Mouse (Mus musculus): ENCODE measurements at regions not wholly inside any gene's neighbourhood (a gene's known extent, or its start where the extent isn't known, plus 50 kb on each side); places are given as distances from the start of the nearest gene placed in this dataset.

DNA sequence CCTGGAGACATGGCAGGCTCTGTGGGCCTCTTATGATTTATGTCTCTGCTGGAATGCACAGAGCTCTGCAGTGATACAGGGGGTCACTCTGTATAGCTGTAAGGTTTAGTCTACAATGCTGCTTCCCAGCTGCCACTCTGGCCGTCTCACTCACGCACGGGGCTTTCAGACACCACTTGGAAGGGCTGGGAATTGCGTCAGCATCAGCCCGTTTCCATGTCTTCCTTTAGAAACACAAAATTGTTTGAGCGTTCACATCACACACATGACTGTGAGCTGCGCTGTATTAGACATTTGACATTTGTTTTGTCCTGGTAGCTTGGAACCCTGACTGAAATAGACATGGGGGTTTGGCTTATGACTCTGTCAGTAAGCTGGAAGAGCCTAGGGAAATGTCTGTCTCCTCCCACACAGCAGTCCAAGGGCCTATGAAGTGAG lies 90.5 kb upstream of the Rbms3 start:
- Histone ChIP-seq H3K27ac (no peak overlapping the region), H3K27me3 (no peaks in the 10 kb centered on the region), H3K9me3 (no peaks in the 10 kb centered on the region), H3K9ac (no peak overlapping the region), H3K4me1 (0 out of 2 replicates have a peak, but pooled peaks cover 4% of the 10 kb centered on the region), H3K4me2 (no peak overlapping the region), H3K4me3 (no peak overlapping the region), H3K36me3 (no peaks in the 10 kb centered on the region)
- WGBS, result 89% methylated on average over 7 of the region's 7 CpGs
- no peak for ATAC-seq (ENCODE audit: insufficient number of reproducible peaks, insufficient read depth, low FRiP score, low TSS enrichment, low read depth)

DNA sequence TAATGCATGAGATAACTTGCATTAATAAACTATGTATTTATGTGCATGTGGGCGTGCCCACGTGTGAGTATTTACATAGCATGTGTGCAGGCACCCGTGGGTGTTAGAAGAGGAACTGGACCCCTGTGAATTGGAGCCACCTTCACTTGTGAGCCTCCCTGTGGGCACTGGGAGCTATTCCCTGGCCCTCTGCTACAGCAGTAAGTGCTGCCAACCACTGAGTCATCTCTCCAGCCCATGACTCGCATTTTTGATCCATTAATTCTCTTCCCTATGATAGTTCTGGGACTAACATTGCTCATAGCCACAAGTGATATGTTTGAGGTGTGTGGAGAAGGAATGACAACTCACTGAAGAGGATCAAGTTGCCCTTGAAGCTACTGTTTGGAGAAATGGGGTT lies 87.6 kb upstream of the Rbms3 start:
- H3K4me2 ChIP-seq, result no peak overlapping the region
- no peaks in the 10 kb centered on the region for H3K27me3 ChIP-seq
- H3K9ac ChIP-seq, result no peak overlapping the region
- no peak overlapping the region for H3K4me3 ChIP-seq
- no peak overlapping the region for H3K27ac ChIP-seq
- 82% methylated on average over 4 of the region's 4 CpGs for WGBS
- H3K36me3 ChIP-seq, result no peaks in the 10 kb centered on the region
- H3K4me1 ChIP-seq, result 0 out of 2 replicates have a peak, but pooled peaks cover 4% of the 10 kb centered on the region
- no peaks in the 10 kb centered on the region for H3K9me3 ChIP-seq
- no peak for ATAC-seq (ENCODE audit: insufficient number of reproducible peaks, insufficient read depth, low FRiP score, low TSS enrichment, low read depth)

DNA sequence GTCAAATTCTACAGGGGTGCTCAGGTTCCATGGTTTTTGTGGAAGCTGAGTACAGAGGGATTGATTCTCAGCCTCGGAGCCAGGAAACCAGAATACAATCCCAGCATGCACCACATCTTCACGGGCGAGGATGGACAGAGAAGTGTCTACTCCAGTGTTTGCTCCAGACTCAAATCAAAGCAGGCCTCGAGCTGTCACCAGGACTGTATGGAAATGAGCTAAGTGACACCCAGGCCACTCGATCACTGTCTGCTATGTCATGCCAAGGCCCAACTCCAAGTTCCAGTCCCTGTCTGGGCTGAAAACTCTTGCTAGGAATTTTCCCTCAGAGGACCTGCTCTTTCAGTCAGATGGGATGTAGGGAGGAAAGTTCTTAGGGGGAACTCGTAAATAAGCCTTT lies 86.8 kb upstream of the Rbms3 start:
- Histone ChIP-seq H3K27me3 (no peaks in the 10 kb centered on the region), H3K36me3 (no peaks in the 10 kb centered on the region), H3K4me3 (no peak overlapping the region), H3K4me1 (0 out of 2 replicates have a peak, but pooled peaks cover 4% of the 10 kb centered on the region), H3K9me3 (no peaks in the 10 kb centered on the region), H3K9ac (no peak overlapping the region), H3K4me2 (no peak overlapping the region), H3K27ac (no peak overlapping the region)
- 80% methylated on average over 6 of the region's 6 CpGs for WGBS
- no peak for ATAC-seq (ENCODE audit: insufficient number of reproducible peaks, insufficient read depth, low FRiP score, low TSS enrichment, low read depth)

DNA sequence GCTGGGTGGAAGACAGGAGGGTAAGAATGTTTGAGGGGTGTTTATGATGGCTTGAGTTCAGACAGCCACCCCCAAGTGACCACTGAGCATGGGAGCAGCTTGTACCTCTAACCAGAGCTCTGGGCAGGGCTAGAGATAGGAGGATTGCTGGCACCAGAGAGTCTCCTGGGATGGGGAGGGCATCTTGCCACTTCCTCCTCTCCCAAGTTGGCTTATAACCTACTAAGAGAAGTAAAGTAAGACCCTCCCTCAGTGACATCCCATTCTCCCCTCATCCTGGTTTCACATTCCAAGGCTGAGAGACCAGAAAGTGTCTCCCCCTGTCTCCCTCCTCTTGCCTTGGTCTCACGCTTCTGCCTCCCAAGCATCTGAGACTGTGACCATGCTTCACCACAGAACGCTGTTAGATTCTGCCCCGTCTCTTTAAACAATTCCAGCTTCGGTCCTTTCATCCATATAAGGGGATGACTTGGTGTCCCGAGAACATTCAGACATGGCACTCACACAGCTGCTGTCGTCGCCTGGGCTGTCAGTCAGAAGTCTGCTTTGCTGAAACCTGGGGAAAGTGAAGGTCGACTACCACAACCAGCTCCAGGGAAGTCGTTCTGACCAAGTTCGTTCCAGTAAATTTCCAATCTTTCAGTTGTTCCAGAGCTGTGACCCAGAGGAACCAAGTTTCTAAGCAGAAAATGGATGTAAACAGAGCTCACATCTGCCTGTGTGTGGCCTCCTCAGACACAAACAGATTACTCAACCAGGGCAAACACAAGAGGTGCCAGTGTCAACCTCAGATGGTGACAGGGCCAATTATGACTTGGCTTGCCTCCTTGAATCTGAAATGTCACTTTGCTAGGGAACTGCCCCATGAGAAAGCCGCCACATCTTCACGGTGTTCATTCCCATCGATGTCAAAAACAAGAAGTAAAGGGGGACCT lies 85.3 kb upstream of the Rbms3 start:
- H3K4me1 ChIP-seq, result 0 out of 2 replicates have a peak, but pooled peaks cover 4% of the 10 kb centered on the region
- H3K27ac ChIP-seq, result no peak overlapping the region
- no peak for ATAC-seq (ENCODE audit: insufficient number of reproducible peaks, insufficient read depth, low FRiP score, low TSS enrichment, low read depth)
- H3K9ac ChIP-seq, result no peak overlapping the region
- no peak overlapping the region for H3K4me3 ChIP-seq
- H3K27me3 ChIP-seq, result no peaks in the 10 kb centered on the region
- no peaks in the 10 kb centered on the region for H3K36me3 ChIP-seq
- 76% methylated on average over 13 of the region's 13 CpGs for WGBS
- no peak overlapping the region for H3K4me2 ChIP-seq
- H3K9me3 ChIP-seq, result no peaks in the 10 kb centered on the region

DNA sequence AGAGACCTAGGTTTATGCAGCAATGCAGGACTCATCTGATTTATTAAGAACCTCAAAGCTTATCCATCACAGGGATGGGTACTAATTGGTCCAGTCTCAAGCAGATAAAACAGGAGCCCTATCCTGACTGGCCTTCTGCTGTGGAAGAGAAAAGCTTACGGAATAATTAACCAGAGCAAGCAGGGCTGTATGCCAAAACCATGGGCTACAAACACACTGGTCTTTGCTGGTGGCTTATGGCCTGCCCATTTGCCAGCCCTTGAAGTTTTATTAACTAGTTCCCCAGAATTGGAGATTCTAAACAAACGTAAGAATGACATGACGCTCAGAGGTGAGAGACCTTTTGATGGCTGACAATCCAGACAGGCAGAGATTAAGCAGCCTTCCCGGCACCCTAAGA lies 83.4 kb upstream of the Rbms3 start:
- Histone ChIP-seq H3K36me3 (no peaks in the 10 kb centered on the region), H3K4me1 (no peaks in the 10 kb centered on the region), H3K4me2 (no peak overlapping the region), H3K4me3 (no peak overlapping the region), H3K27ac (no peak overlapping the region), H3K27me3 (no peaks in the 10 kb centered on the region), H3K9me3 (0 out of 2 replicates have a peak, but pooled peaks cover 4% of the 10 kb centered on the region), H3K9ac (no peak overlapping the region)
- ATAC-seq (ENCODE audit: insufficient number of reproducible peaks, insufficient read depth, low FRiP score, low TSS enrichment, low read depth), result no peak
- 91% methylated on average over 4 of the region's 4 CpGs for whole genome bisulfite sequencing

DNA sequence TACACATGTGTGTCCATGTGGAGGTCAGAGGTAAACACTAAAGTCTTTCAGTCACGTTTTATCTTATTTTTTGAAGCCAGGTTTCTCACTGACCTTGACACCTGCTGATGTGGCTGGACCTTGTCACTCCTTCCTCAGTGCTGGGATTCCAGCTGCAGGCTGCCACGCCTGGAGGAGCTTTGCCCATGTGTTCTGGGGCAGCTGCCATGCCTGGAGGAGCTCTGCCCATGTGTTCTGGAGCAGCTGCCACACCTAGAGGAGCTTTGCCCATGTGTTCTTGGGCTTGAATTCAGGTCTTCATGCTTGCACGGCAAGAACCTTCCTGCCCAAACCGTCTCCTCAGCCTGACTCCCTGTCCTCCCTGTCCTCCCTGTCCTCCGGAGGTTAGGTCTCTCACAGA lies 82.1 kb upstream of the Rbms3 start:
- ATAC-seq (ENCODE audit: insufficient number of reproducible peaks, insufficient read depth, low FRiP score, low TSS enrichment, low read depth), result no peak

DNA sequence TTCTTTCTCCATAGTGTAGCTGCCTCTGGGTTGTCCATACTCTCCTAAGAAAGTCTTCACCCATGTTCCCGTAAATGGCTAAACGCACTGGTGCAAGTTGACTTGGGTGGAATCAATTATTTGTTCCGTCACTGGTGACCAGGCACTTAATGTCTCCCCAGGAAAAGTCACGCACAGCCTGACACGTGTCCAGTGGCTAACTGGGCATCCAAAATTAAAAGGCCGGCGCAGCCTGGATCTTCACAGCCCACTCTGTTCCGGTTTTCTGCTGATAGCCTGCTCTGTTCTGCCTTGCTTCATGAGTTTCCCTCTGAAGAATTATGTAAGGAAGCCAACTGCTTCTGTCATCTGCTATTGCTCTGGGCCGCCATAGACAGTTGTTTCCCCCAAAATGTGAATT lies 81.3 kb upstream of the Rbms3 start:
- 0 out of 2 replicates have a peak, but pooled peaks cover 4% of the 10 kb centered on the region for H3K9me3 ChIP-seq
- no peak overlapping the region for H3K27ac ChIP-seq
- H3K9ac ChIP-seq, result no peak overlapping the region
- no peak overlapping the region for H3K4me3 ChIP-seq
- no peak for ATAC-seq (ENCODE audit: insufficient number of reproducible peaks, insufficient read depth, low FRiP score, low TSS enrichment, low read depth)
- no peaks in the 10 kb centered on the region for H3K36me3 ChIP-seq
- WGBS, result 82% methylated on average over 9 of the region's 9 CpGs
- no peaks in the 10 kb centered on the region for H3K27me3 ChIP-seq
- H3K4me2 ChIP-seq, result no peak overlapping the region
- H3K4me1 ChIP-seq, result no peaks in the 10 kb centered on the region

More for the DNA sequence above, 82.1 kb upstream of the Rbms3 start:
- Histone ChIP-seq H3K9ac (no peak overlapping the region), H3K36me3 (no peaks in the 10 kb centered on the region), H3K4me2 (no peak overlapping the region), H3K27ac (no peak overlapping the region), H3K9me3 (0 out of 2 replicates have a peak, but pooled peaks cover 4% of the 10 kb centered on the region), H3K4me1 (no peaks in the 10 kb centered on the region), H3K27me3 (no peaks in the 10 kb centered on the region), H3K4me3 (no peak overlapping the region)
- 78% methylated on average over 5 of the region's 5 CpGs for WGBS

DNA sequence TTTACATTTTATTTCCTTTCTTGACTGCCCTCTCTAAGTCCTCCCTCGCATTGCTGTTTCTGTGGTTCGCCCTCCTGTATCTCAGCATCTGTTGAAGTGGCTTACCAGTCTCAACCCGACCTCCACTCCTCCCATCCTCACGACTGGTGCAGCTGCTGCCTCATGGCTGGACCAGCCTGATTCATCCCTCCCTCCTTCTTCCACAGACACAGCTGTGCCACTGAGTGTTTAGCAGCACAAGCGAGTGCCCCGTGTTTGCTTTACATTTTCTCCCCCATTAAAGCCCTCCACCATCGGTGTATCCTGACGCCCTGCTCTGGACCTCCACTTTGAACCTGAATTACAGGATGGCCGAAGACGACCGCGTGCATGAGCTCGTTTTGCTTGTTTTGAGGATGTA lies 80.0 kb upstream of the Rbms3 start:
- Histone ChIP-seq H3K4me1 (no peaks in the 10 kb centered on the region), H3K4me3 (no peak overlapping the region), H3K27me3 (no peaks in the 10 kb centered on the region), H3K4me2 (no peak overlapping the region), H3K27ac (no peak overlapping the region), H3K9ac (no peak overlapping the region), H3K36me3 (no peaks in the 10 kb centered on the region), H3K9me3 (0 out of 2 replicates have a peak, but pooled peaks cover 4% of the 10 kb centered on the region)
- ATAC-seq (ENCODE audit: insufficient number of reproducible peaks, insufficient read depth, low FRiP score, low TSS enrichment, low read depth), result no peak
- WGBS, result 80% methylated on average over 13 of the region's 13 CpGs

DNA sequence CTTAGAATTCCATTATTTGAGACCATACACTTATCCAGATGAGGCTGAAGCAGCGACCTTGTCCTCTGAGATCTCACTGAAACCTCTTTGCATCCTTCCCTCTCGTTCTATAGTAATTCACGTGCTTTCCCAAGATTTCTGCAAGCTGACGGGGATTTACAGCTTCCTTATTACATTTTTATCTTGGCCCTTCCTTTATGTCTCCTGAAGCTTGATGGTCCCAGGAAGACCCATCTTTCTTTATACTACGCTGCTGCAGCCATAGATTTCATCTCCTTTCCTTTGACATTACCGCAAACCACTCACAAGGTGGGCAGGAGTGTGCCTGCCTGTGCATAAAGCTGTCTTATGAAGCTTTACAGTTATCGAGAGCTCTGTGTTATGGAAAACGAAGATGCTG lies 63.3 kb upstream of the Rbms3 start:
- Histone ChIP-seq H3K4me3 (no peak overlapping the region), H3K9ac (no peak overlapping the region), H3K27me3 (no peaks in the 10 kb centered on the region), H3K4me1 (no peaks in the 10 kb centered on the region), H3K36me3 (no peaks in the 10 kb centered on the region), H3K27ac (no peak overlapping the region), H3K4me2 (no peak overlapping the region), H3K9me3 (0 out of 2 replicates have a peak, but pooled peaks cover 10% of the 10 kb centered on the region)
- no peak for ATAC-seq (ENCODE audit: insufficient number of reproducible peaks, insufficient read depth, low FRiP score, low TSS enrichment, low read depth)
- WGBS, result 92% methylated on average over 8 of the region's 8 CpGs

DNA sequence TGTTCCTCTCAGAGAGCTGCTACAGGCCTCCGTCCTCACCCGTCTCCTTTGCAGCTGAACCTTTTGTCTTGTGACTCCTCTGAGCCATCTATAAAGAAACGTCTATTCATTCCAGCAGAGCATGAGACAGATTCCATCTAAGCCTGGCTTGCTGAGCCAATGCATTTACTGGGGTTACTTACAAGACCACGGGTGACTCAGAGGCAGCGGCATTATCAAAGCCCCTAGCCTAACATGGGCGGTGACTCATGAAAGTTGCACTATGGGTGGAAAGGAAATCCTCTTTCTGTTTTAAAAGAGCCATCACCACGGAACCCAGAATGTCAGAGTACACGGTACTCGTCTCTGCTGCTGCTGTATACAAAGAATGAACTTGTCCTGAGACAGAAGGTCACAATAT lies 62.8 kb upstream of the Rbms3 start:
- WGBS, result 79% methylated on average over 9 of the region's 9 CpGs

DNA sequence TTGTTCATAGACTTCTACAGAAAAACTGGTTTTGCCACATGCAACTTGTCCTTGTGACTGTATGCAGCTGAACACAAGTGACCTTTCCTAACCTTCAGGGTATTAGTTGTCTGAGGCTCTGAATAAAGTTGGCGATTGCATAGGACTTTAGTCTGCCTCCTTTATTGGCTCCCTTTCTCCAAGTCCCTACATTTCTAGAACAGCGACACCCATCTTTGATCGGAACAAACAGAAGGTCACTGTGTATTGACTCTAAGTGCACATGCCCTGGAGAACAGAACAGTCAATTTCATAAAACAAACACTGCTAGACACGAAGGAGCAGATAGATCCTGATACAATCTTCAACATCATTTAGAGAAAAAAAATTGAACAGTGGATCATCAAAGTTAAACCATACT lies 60.2 kb upstream of the Rbms3 start:
- 0 out of 2 replicates have a peak, but pooled peaks cover 10% of the 10 kb centered on the region for H3K9me3 ChIP-seq
- no peak overlapping the region for H3K9ac ChIP-seq
- no peak overlapping the region for H3K4me2 ChIP-seq
- H3K4me3 ChIP-seq, result no peak overlapping the region
- H3K36me3 ChIP-seq, result no peaks in the 10 kb centered on the region
- no peaks in the 10 kb centered on the region for H3K4me1 ChIP-seq
- no peak overlapping the region for H3K27ac ChIP-seq
- ATAC-seq (ENCODE audit: insufficient number of reproducible peaks, insufficient read depth, low FRiP score, low TSS enrichment, low read depth), result no peak
- no peaks in the 10 kb centered on the region for H3K27me3 ChIP-seq
- WGBS, result 74% methylated on average over 4 of the region's 4 CpGs

More for the DNA sequence above, 62.8 kb upstream of the Rbms3 start:
- H3K4me2 ChIP-seq, result no peak overlapping the region
- H3K36me3 ChIP-seq, result no peaks in the 10 kb centered on the region
- H3K9ac ChIP-seq, result no peak overlapping the region
- H3K27ac ChIP-seq, result no peak overlapping the region
- 0 out of 2 replicates have a peak, but pooled peaks cover 10% of the 10 kb centered on the region for H3K9me3 ChIP-seq
- H3K4me3 ChIP-seq, result no peak overlapping the region
- no peaks in the 10 kb centered on the region for H3K4me1 ChIP-seq
- no peaks in the 10 kb centered on the region for H3K27me3 ChIP-seq
- no peak for ATAC-seq (ENCODE audit: insufficient number of reproducible peaks, insufficient read depth, low FRiP score, low TSS enrichment, low read depth)
